Mouse (Mus musculus): ENCODE data around the gene Tspan2.
A peak's percentile ranks its signal among the peaks of the same experiment; 100 is the strongest.

Gene Tspan2

DNA sequence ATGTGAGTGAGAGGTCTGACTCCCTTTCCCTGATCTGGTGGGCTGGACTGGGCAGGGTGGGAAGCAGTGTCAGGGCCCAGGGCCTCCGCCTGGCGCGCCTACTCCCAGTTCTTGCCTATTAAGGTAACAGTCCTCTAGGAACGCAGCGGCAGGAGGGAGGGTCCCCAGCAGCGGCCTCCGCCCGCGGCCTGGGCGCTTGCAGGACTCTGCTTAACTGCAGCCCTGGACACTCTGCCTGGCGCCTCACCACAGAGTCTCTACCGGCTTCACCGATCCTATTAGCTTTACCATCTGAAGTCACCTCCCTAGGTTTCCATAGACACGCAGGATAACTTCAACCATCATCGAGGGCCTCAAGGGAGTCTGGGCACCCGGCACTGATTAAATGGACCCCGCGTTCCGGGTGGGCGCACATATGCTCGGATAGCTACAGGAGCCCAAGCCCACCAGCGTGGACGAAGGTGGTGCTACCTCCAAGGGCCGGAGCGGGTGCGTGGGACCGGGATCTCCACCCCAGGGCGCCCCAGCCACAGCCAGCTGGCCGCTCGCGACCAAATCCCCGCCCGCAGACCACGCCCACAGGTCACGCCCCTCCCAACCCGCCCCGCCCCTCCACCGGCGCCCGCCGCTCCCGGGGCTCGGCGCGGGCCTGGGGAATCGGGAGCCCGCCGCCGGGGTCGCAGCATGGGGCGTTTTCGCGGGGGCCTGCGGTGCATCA lies at the start of gene Tspan2:
Gene Tspan2 (plus strand): TSS at position 217 of the 718 bp plus-strand sequence.
- DNase-seq, result peak; percentile 78 to 80

DNA sequence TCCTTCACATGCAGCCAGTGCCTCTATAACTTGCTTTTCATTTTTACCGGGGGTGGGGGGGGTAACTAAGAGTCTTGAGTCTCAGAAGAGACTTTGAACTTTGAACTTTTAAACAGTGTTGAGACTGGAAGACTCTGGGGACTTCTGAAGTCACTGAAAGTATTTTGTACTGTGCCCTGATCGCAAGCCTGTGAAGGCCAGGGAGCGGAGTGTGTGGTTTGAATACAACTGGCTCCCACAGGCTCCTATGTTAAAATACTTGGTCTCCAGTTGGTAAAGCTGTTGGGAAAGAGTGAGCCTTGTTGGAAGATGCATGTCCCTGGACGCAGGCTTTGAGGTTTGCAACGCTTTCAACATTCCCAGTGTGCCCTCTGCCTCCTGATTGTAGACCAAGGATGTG lies 47.5 kb upstream of the Tspan2 start:
- DNase-seq, result no peak

DNA sequence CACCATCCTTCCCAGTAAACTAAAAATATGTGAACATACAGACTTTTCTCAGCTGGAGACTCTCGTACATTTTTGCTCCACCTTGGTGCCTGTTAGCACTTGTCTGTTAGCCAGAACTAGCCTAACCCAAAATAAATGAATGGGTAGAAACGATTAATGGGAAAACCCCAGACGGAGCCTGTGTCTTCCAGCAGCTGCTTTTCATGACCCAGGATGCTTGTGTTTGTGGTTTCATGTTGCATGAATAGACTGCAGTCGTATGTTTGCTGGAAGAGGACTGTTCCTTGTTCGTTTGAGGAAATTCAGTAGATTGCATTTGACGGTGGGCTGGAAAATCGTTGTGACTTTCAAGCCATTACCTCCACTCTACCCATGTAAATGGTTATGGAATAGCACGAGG lies 46.5 kb upstream of the Tspan2 start:
- DNase-seq, result no peak

DNA sequence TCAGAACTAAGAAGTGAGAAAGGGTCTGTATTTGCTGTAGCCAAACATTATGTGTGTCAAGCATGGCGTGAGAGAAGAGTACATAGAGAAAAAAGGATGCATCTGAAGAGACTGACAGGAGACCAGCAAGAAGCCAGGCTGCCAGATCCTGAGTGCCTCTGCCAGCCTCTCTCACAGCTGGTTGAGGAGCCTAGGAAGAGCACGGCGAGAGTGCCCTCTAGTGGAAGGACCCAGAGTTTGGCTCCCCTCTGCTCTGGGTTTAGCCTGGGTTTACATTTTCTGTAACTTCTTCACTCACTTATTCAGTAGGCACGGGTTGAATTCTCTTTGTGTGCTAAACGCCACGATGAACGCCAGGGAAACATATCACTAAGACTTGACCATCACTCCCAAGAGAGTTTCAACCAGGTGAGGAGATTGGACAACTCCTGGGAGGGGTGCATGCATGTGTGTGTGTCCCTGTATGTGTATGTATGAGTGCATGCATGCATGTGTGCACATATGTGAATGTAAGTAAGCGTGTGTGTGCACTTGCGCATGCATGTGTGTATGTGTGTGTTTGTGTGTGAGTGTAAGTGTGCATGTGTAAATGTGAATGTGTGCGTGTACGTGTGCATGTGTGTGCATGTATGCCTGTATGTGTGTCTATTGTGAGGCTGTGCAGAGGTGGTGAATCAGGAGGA lies 42.4 kb upstream of the Tspan2 start:
- DNase-seq, result peak; percentile 74 to 77

DNA sequence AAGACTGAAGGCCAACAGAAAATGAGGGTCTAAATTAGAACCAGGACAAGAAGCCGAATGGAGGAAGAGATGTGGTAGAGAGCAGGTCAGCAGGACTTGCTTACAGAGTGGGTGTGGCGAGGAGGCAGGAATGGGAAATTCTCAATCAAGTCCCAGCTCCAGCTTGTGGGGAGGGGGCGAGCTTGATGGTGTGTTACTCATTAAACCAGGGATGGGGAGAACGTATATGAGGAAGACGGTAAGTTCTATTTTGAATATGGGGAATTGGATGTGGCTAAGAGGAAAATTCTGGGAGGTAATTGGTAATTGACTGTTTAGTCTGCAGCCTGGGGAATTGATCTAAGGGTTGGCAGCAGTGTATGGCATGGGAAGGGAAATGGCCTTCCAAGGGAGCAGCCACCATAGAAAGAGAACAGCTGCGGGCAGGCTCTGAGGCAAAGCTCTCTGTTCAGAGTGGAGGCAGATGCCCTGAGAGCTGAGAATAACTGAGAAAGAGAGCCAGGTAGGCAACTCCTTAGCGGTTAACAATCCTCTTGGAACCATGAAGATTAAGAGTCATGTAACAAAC lies 41.5 kb upstream of the Tspan2 start:
- no peak for DNase-seq

DNA sequence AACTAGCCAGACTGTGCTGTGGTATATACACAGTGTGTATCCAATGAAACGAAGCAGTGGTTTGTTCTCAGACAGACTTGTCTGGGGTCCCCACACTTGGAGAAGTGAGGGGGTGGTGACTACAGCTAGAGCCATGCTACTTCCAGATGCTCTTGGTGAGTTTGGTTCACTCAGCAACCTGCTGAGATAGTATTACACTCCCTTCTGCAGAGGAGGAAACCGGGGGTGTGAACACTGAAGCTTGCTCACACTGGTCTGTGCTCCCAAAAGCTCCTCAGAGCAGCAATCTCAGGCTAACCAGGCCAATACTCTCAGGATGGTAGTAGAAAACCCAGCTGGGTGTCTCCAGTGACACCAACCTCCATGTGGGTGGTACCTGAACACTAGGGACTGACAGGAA lies 36.2 kb upstream of the Tspan2 start:
- DNase-seq, result no peak

DNA sequence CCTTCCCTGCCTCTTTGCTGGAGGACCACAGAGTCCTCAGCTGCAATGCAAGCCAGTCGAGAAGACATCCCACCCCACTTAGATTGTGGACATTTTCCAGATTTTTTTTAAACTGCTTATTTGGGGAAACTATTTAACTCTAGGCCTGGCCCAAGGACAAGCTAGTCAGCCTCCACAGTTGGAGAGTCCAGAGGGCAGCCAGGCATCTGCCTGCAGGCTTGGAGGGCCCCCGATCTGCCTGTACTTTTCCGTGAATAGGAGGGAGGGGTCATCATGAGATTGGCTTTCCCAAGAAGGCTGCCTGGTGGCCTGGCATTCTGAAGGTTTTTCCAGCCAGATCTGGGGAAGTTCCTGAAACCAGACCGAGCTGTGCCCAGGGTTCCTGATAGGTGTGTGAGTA lies 33.0 kb upstream of the Tspan2 start:
- no peak for DNase-seq

DNA sequence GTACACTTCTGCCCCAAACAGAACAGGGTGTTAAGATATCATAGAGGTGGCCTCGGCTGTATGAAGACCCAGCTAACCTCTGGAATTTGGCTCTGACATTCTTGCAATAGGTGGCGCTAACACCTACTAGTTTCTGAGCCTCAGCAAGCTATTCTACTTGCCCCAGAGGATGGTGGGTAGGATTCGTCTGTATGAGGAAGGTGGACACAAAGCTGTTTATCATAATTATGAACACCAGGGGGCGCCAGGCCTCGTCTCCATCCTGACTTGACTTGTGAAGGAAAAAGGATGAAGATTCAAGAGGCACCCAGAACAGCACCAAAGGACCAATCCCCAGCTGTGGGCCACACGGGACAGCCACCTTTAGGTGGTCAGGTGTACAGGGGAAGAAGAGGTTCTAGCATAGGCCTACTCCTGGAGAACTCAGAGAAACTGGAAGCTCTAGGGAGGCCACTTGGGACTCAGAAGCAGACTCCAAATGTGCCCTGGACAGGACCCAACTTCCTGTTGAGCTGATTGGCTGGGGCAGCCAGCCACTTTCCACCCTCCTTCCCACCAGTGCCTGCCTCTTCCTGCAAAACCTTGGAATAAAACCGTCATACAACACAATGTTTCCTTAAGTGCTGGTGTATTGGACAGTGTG lies 32.3 kb upstream of the Tspan2 start:
- DNase-seq, result peak; percentile 52 to 69

DNA sequence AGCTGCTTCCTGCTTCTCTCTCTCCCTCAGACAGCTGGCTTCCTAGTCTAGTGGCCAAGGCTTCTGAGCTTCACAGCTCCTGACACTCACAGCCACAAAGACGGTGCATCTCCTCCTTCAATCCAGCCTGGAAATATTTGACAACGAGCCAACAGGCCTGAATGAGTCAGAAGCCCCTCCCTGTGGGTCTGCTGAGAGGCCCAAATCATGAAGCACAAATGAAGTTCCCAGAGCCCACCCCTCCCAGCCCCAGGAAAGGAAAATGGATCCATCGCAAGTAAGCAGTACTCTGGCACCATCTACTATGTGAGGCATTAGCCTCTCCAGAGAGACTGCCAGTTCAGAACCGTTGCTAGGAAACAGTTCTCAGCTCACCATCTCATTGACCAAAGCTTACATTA lies 30.3 kb upstream of the Tspan2 start:
- no peak for DNase-seq

DNA sequence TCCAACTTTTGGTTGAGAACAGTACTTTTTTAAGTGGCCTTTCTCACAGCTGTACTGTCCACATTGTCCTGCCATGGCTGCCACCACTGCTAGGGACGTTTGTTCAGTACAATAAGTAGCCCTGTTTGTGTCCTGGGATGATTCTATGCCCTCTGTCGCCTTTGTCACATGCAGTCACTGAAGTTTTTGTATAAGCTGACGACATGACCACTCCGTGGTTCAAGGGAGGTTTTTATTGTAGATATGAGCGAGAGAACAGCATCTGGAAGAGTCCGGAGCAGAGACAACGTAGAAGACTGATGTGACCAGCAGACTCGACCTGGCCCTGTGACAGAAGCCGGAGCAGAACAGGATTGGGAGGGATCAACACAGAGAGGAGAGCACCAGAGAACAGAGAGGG lies 25.7 kb upstream of the Tspan2 start:
- no peak for DNase-seq

DNA sequence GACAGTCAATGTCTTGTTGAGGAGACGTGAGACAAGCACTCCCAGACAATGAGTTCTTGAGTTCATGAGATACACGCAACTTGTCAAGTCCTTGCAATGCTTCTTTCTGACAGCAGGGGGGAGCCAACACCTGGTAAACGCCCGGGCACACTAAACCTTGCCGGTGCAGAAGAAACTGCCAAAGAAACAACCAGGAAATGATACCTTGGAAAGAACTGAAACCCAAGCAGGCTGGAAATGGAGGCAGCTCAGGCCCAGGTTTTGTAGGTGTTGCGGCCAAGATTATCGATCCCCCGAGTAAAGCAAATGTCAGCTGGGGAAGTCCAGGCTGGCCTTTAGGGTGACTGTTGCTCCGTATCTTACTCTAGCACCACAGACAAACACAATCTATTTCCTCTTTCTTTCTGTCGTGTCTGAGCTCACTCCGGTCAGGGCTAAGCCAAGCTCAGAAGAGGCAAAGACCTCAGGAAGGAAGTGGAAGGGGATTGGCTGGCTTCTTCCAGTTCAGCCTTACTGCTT lies 19.2 kb upstream of the Tspan2 start:
- peak; percentile 70 to 87 for DNase-seq

DNA sequence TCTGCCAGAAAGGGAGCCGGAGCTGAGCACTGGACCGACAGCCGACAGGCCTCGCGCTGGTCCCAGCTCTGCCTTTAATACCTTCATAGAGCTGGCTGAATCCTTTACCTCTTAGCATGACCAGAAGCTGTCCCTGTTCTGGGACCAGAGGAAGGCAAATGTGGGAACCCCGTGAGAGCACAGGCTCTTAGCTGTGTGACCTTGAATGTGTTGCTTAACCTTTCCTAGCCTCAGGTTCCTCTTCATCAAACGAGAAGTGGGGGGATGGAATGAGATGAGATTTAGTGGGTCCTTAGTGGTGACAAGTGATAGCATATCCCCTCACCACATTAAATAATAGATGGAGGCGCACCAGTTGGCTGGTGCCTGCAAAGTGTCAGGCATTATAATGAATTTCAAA lies 18.5 kb upstream of the Tspan2 start:
- DNase-seq, result no peak

DNA sequence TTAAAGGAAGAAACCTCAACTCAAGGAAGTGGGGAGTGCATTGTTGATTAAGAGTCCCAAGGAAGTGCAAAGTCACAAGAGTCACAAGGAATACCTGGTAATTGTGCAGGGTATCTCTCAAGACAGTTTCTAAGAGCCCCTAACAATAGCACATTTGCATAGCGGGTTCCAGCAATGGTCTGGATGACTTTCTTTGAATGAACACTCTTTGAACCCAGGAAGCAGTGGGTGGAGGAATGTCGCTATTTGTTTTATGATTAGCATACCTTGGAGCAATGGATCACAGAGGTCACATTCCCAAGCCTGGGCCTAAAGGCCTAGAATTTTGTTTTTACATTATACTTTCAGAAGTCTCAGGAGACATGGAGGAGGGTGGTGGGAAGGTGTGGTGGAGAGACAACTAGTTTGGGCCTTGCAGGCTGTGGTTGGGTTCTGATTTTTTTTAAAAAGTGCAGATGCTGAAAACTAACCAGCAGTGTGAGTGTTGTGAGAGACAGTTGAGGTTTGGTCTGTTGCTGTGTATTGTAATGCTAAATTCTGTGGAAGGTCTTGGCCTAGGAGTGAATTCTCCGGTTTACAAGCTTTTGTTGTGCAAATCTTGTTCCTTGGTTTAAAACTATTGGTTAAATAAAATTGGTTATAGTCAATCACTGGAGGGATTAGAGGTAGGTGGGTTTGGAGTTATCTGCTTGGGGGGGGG lies 16.6 kb upstream of the Tspan2 start:
- no peak for DNase-seq

DNA sequence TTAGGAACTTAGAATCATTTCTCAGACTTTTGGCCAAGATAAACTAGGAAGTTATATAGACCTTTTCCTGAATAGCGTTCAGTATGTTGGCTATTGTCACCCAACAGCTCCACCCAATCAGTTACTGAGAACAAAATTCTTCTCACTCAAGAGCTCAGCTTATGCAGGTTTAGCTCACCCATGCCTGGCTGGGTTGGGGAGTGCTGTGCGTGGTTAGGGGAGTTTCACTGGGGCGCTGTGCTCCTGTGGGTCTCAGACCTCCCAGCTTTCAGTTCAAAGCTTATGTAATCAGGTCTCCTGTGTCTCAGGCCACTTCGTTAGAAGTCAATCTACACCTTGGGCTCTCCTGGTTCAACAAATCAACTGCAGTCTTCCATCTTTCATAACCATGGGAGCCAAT lies 11.2 kb upstream of the Tspan2 start:
- no peak for DNase-seq

DNA sequence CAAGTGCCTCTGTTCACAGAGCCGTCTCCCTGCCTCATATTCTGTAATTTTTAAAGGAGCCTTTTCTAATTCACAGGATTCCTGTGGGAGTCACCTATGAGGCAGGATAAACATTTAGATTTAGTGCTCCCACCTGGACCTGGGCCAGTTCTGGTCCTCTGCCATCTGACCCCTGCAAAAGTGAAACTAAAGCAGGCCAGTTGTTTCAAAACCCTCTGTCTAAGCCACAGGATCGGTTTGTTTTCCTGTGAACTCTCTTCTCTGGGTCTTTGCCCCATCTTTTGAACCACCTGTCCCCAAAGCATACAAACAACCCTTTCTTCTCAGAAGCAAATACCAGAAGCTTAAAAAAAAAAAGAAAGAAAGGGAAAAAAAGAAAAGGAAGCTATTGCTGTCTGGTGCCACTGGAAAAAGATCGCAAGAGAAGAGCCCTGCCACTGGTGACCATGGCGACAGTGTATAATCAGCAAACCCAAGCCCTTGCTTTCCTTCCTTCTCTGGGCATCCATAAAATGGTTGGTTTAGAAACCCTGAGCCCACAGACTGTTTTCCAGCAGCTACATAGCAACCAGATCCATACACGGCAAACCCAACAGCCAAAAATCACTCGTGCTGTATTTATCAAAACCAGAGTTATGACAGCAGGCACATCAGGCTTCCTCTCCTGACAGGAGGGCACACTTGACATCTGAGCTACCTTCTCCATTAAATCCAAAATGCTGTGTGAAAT lies 10.3 kb upstream of the Tspan2 start:
- DNase-seq, result peak; percentile 67 to 68

DNA sequence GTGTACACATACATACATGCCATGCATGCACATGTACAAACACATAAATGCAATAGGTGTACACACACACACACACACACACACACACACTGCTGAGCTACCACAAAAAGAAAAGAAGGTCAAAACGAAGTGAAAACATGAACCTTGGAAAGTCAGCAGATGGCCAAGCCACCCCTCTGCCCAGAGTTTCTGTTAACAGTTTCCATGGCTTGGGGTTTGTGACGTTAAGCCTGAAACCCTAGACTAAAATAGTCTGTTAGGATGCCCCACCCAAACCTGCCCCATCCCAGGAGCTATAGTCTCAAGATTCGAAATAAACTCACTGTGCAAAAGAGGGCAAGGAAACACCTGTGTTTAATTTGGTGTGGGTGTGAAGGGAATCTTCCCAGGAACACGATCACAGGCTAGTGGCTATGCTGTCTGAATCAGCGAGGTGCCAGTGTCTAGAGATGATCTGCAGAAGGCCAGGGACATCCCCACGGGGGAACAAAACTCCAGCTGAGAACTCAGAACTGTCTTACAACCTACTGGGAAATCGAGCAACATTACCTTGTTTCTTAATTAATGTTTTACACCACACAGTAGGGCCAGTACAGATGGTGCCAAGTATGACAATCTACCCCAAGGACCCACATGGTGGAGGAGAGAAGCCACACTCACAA lies 9.4 kb upstream of the Tspan2 start:
- DNase-seq, result no peak

DNA sequence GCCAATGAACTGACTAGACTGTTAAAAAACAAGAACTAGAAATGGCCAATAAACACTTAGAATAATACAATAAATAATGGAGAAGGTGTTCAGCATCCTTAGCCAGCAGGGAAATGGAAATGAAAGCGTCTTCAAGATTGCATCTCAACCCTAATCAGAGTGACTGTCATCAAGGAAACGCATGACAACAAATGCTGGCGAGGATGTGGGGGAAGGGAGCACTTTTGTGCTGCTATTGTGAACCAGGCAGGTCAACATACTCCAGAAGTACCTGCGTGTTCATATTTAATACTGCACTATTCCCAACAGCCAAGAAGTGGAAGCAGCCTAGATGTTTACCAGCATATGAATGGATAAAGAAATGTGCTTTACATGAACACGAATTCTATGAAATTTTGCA lies 4.9 kb upstream of the Tspan2 start:
- DNase-seq, result no peak

DNA sequence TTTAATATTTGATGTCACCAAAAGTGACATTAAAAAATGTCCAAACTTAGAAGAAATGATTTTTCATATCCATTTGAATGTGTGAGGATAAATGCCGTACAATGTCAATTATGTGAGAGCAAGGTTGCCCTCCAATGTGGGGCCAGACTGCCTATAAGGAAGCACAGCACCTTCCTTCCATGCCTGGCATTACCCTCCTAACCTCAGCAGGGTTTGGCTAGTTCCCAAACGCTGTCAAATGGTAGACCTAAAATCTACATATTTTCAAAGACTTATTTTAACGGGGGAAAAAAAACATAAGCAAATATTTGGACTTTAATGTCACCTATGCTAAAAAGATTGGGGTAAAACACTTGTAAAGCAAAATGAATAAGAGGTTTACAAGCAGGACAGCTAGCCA lies 3.2 kb upstream of the Tspan2 start:
- no peak for DNase-seq

DNA sequence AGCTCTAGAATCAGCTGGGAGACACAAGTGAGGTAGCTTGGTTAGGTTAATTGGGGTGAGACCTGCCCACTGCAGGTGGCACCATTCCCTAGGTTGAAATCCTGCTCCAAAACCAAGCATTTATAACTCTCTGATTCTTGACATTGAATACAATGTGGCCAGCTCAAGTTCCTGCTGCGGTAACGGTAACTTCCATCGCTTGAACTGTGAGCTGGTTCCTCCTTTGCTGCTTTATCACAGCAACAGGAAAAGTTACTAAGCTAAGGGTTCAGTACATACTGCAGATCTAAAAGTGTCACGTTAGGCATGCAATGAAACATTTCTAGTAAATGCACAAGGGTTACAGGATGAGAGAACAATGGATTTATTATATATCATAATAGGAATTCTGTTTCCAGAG lies 1.7 kb upstream of the Tspan2 start:
- no peak for DNase-seq

DNA sequence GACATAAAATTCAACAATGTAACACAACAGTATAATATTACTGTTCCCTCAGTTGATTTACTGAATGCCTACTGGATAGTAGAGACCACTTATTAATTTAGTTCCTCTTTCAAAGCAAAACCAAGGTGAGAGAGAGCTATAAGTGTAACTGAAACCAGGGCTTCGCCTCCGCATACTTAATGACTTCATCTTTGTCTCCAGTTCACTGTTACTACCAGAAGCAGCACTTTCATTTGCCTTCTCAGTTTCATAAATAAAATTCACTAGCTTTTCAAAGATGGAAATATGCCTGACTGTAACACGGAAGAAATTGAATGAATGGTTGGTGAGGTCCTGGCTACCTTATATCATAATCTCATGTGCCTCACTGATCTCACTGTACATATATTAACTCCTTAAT lies 1.3 kb upstream of the Tspan2 start:
- no peak for DNase-seq

DNA sequence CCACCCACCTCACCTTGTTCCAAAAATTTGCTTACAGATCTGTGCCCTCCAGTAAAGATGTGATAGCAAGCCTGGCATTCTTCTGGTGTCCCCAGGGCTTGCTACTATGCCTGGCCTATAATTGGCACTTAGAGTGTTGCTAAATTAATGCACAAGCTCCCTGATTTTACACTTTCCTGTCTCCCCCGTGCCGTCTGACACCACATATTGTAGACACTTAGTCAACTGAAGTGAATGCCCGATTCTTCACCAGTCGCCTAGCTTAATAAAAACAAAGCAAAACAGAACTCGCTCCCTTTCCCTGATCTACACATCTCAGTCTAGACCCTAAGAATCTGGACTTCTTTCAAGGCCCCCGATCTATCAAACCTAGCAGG lies 405 bp upstream of the Tspan2 start:
- DNase-seq, result no peak

DNA sequence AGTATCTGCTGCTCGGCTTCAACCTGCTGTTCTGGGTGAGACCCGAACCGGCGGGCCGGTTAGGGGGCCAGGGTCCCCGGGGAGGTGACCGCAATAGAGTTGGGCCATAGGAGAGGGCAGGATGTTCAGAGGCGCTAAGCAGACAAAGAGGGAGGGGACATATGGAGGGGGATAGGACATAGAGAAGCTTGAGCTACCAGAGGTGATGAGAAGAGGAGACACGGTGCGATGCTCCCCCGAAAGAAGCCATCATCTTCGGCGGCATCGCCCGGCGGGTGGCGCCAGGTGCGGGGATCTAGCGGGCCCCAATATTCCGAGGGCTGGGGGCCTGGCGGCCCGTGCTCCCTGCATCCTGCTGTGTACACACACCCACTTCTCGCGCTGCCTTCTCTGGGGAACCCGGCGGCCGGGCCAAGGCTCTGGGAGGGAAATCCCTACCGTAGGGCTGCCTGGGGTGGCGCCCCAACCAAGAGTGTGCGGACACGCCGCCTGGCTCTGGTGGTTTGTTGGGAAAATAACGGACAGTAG lies 766 bp downstream of the Tspan2 start:
- DNase-seq, result peak; percentile 68 to 72
